Mouse (Mus musculus): ENCODE measurements around the gene Iqcf3. TPM values are rescaled to one million over a fixed set of nuclear protein-coding genes. Genes with fewer than 3 reads are reported as not detected.

Iqcf3 gene
- total RNA-seq, 2 experiments from 2014 or later, result not detected

- no peak for DNase-seq
These were observed 90.3 kb downstream of the Iqcf3 start for GRCm38 (mm10) chr9:106470991-106471750.

- DNase-seq, result no peak
These were observed 91.7 kb downstream of the Iqcf3 start for GRCm38 (mm10) chr9:106469776-106470175.

DNA sequence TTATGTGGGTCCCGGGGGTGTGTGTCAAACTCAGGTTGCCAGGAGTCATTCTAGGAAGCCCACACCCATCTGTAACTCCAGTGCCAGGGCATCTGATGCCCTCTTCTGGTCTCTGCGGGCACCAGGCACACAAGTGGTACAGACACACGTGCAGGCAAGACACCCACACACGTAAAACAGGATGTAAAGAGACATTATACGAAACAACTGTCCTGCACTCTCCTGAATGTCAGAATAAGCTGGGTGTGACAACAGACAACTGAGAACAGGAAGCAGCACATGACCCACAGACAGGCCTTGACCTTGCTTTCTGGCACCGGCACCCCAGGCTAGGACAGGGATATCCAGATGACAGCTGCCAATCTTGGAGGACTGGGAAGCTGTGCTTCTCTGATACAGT, 92.1 kb downstream of the Iqcf3 start:
- DNase-seq, result no peak

DNA sequence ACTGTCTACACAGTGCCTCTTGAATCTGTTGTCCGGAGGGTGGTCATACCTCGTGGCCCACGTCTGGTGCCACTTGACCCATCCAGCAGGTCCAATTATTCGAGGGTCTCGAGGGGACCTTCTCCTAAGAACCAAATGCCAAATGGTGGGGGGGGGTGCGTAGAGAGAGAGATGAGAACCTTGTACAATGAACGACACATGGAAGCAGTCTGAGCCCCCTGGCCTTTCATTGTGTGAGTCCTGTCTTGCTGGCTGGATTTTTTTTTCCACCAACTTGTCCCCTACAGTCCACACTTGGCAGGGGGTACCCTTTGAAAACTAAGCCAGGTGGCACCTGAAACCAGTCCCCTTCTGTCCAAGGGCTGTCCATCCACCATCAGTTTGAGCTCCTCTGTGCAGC, 93.7 kb downstream of the Iqcf3 start:
- no peak for DNase-seq

GRCm38 (mm10) chr9:106466721-106467120, 94.7 kb downstream of the Iqcf3 start:
- no peak for DNase-seq

DNA sequence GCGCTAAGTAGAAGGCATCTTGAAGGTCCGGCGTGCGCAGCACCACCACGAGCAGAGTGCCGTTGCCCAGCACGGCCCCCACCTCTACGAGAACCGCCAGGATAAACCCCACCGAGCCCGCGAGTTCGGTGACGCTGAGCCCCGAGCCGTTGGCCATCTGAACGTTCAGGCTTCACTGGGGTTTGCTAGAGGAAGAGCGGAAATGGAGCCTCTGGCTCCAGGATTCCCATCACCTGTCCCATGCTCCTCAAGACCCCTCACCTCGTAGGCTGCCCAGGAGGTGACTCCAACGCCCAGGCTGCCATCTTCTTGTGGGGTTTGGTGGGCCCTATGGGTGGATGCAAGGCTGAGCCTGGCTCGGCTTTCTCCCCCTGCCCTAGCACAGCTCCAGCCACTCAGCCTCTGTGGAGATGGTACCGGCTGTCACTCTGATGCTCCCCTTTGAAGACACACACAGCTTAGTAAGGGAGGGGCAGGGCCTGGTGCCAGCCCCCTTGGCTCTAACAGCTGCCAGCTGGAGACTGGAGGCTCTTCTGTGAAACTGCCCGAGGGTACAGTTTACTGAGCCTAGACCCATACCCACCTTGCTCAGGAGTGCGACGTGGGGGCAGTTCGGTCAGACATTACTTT, 95.7 kb downstream of the Iqcf3 start, which contains the start of gene Gpr62:
TSS of gene Gpr62 (minus strand) at position 368 of the 630 bp plus-strand sequence.
- peak; percentile 43 for DNase-seq

DNA sequence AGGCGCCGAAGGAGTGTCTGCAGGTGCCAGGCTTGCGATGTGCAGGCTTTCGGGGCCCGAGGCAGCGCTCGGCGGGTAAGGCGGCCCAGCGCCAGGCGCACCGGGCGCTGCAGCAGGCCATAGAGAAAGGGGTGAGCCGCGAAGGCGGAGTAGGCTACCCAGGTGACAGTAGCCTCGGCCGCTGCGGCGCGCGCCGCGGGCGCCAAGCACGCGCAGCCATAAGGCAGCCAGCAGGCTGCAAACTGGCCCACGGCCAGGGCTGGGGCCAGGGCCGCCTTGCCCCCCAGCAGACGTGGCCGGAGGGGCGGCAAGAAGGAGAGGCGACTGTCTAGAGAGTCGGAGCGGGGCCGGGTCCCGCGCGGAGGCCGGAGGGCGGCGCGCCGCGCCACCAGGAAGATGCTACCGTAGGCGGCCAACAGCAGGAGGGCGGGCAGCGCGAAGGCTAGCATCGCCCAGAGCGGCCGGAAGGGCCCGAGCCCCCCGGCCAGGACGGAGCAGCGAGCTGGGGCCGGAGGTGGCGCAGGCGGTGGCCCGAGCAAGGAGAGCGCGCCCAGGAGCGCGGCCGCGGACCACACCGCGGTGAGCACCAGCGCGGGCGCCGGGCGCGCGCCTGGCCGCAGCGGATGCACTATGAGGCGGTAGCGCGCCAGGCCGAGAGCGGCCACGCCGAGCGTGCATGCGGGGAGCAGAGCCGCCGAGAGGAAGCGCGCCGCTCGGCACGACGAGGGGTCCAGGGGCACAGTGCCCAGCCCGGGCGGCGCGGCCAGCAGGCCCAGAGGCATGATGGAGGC, 96.5 kb downstream of the Iqcf3 start:
- DNase-seq, result peak; percentile 71

DNA sequence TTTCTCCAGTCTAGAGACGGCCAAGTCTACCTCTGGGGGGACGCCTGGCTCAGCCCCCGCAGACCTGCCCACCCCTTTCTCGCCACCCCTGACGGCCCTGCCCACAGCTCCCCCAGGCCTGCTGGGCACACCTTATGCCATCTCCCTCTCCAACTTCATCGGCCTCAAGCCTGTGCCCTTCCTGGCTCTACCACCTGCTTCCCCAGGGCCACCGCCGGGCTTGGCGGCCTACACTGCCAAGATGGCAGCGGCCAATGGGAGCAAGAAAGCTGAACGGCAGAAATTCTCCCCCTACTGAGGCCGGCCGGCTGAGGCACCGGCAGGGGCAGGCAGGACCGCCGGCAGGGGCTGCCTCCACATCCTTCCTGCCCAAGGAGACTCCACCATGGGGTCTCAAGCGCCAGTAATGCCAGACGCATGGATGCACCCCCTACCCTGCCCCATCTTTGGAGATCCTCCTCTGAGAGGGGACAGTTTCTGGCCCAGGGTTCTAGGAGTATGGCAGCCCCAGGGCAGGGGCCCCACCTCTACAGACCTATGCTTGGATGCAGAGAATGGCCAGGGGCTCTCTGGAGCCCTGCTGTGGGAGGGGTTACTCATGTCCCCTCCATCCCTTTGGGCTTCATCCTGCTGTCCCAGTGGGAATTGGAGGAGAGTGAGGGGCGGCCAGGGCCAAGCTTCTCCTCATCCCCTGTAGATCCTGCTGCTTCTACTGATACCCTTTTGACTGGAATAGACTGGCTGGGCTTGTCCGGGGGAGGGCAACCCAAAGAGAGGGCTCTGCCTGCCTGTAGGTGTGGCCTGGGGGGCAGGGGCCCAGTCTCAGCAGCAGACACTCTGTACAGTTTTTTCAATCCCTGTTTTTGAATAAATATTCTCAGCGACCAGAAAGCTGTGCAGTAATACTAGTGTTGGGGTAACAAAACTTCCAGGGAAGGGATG, 98.0 kb downstream of the Iqcf3 start:
- DNase-seq, result no peak

DNA sequence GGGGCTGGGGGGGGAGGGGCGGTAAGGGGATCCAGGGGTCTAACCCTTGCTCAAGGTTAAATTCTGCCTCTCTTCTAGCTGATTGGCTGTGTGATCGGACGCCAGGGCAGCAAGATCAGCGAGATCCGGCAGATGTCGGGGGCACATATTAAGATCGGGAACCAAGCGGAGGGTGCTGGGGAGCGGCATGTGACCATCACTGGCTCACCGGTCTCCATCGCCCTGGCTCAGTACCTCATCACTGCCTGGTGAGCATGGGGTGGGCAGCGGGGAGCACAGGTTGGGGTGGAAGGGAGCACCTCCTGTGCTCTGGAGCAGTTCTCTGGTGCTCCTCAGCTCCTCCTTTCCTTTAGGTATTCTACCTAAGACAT, 99.0 kb downstream of the Iqcf3 start:
- DNase-seq, result no peak

- DNase-seq, result no peak
These were observed 99.6 kb downstream of the Iqcf3 start for GRCm38 (mm10) chr9:106461641-106462429.

DNA sequence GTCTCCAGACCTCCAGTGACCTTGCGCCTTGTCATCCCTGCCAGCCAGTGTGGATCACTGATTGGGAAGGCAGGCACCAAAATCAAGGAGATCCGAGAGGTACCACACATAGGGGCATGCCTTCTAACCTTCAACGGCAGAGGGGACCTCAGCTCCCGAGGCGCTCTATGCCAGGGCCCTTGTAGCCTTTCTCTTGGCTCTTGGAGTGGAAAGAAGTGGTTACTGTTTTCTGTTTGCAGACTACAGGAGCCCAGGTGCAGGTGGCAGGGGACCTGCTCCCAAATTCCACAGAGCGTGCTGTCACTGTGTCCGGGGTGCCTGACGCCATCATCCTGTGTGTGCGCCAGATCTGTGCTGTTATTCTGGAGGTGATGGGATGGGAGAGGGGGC, 100.4 kb downstream of the Iqcf3 start:
- no peak for DNase-seq

DNA sequence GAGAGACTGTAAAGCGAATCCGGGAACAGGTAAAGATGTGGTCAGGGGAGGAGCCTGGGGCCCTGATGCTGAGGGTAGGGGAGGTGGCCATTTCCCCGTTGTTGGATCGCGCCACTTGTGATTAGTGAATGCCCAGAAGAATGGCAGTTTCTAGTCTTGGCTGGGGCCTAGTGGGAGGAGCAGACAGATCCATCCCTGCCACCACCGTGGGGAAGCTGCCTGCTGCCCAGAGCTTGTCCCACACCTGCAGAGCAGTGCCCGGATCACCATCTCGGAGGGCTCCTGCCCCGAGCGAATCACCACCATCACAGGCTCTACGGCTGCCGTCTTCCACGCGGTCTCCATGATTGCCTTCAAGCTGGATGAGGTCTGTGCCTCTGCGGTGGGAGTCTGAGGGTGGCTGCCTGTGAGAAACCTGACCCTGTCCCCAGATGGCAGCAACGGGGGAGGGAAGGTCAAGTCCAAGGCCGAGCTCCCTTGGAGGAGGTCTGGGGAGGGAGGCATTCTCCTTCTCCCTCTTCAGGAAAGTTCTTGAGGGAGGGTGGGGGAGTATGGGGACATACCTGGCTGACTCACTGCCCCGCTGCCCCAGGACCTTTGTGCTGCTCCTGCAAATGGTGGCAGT, 100.9 kb downstream of the Iqcf3 start:
- no peak for DNase-seq

DNA sequence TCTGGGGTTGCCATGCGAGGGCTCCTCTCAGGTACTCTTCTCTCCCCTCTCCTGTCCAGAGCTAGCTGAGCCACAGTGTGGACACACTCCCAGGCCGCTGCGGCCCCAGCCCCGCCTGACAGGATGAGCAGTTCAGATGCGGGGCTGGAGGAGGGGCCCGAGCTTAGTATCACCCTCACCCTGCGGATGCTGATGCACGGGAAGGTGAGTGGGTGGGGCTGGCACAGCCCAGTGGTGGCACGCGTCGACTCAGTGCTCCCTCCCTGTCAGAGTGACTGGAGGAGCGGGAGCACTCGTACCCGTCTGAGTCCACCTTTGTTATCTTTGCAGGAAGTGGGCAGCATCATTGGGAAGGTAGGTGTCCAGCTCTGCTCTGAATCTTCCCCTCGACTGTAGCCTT, 101.5 kb downstream of the Iqcf3 start:
- no peak for DNase-seq

- no peak for DNase-seq
These were observed 103.5 kb downstream of the Iqcf3 start for GRCm38 (mm10) chr9:106457920-106458319.

GRCm38 (mm10) chr9:106457163-106457559, 104.3 kb downstream of the Iqcf3 start:
- no peak for DNase-seq

DNA sequence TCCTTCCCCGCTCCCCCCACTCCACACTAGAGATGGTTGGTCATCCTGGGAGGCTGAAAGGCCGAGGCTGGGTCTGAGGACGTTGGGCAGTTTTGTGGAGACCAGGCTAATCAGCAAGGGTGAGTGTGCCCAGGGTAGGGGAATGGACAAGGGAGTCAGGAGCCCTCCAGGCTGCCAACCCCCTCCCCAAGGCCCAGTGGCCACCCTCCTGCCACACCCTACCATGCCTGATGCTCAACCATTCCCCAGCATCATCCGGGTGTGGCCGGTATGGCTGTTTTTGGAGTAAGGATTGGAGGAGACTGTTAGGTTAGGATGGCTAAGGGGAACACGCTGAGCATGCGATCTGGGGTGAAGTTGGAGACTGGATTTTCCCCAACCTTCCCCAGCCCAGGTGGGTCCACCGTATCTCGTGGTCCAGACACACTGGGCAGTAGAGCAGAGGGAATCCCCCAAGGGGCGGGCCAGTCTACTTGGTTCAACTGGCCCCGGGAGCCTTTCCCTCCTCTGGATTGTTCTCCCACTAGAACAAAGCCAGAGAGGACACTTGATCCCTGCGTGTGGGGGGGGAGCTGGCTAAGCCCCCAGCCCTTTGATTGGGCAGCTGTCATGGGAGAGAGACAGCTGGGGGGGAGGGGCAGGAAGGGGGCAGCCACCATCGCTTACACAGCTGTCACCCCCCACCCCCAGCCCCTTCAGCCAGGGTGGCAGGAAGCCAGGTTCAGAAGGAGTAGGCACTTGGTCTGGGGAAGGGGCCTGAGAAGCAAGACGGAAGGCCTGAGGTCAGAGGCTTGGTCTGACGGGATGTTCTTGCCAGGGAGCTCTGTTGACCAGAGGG, 104.9 kb downstream of the Iqcf3 start:
- no peak for DNase-seq

DNA sequence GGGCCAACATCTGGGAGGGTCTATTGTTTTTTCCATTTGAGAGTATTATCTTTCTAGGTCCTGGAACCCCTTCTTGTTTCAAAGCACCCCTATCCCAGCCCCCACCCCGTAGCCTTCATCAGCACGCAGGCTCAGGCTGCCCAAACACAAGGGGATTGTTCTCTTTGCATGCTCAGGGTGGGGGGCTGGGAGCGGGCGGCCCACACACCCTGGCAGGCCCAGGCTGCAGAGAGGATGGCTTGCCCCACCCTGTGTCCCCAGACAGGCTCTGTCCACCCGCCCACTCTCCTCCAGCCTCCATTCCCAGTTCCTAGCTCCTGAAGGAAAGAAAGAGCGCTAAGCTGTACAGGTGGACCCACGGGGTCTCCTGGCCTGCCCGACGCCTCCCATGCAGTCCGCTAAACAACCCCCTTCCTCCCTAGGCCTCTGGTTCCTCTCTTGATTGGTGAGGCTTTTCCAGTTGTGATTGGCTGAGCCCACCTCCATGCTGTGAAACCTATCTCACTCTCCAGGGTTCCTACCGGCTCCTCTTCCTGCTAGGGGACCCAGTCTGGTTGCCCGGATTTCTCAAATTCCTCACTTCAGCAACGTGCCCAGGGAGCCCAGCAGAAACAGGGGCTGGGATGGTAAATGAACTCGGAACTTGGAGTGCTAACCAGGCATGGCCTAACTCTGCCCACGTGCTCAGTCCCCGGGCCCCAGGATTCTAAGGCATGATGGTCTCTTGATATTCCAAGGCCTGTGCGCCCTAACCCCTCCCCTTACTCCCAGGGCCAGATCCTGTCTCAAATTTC, 106.3 kb downstream of the Iqcf3 start:
- no peak for DNase-seq

GRCm38 (mm10) chr9:106454071-106454761, 107.2 kb downstream of the Iqcf3 start:
- no peak for DNase-seq
